Mouse (Mus musculus): ENCODE results near the gene Tbx3. TPM values are rescaled to one million over a fixed set of nuclear protein-coding genes. Genes with fewer than 3 reads are reported as not detected.

Gene Tbx3
- total and polyA plus RNA-seq, 2 experiments from 2014 or later = 1.1 to 4.0 TPM

DNA sequence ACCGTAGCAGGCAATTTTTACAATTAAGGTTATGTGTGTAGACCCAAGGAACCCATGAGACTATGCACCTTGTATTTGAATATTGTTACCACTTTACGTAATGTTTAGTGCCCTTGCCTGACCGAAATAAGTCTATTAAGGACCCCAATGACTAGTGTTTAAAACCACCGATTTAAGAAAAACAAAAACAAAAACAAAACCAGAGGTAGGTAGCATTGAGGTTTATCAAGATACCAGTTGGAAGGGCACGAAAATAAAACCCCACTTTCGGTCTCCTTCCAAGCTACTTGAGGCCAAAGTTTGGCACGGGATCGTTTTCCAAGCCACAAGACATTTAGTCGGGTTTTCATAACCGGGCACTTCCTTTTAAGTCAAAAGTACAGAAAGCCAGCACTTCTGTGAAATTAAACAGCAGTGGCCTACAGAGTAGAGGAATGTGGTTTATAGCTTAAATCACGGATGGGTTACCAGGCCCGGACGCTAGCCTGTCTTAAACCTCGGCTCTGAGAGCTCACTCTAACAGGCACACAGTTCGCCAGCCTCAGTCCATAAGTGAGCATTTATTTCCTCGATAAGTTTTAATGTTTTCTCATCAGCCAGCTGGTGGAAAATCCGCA, 2.6 kb downstream of the Tbx3 start:
- H3K36me3 ChIP-seq (ENCODE audit: insufficient read depth, low read length) = no peaks in the 10 kb centered on the region
- no peaks in the 10 kb centered on the region for H3K9me3 ChIP-seq (ENCODE audit: low read length)
- no peak for DNase-seq (ENCODE audit: low spot score)
- no peak overlapping the region for H3K27ac ChIP-seq (ENCODE audit: low read depth, low read length)
- H3K4me1 ChIP-seq (ENCODE audit: insufficient read depth, low read length) = 0 out of 2 replicates have a peak, but pooled peaks cover 4% of the 10 kb centered on the region
- 4% methylated on average over 17 of the region's 17 CpGs for WGBS
- peak overlapping the region; percentile 24 for H3K4me3 ChIP-seq (ENCODE audit: low read depth, low read length)
- no peak overlapping the region for H3K9ac ChIP-seq (replicated peaks; ENCODE audit: low read length, poor library complexity, severe bottlenecking)
- no peak overlapping the region for H3K4me2 ChIP-seq (ENCODE audit: low read depth, low read length, poor library complexity, severe bottlenecking)
- no peak for TF ChIP-seq CTCF (IDR thresholded peaks at IDR 0.05)
- peaks cover 81% of the 10 kb centered on the region for H3K27me3 ChIP-seq (ENCODE audit: insufficient read depth, low read length)
- no peak for ATAC-seq (ENCODE audit: low FRiP score)

DNA sequence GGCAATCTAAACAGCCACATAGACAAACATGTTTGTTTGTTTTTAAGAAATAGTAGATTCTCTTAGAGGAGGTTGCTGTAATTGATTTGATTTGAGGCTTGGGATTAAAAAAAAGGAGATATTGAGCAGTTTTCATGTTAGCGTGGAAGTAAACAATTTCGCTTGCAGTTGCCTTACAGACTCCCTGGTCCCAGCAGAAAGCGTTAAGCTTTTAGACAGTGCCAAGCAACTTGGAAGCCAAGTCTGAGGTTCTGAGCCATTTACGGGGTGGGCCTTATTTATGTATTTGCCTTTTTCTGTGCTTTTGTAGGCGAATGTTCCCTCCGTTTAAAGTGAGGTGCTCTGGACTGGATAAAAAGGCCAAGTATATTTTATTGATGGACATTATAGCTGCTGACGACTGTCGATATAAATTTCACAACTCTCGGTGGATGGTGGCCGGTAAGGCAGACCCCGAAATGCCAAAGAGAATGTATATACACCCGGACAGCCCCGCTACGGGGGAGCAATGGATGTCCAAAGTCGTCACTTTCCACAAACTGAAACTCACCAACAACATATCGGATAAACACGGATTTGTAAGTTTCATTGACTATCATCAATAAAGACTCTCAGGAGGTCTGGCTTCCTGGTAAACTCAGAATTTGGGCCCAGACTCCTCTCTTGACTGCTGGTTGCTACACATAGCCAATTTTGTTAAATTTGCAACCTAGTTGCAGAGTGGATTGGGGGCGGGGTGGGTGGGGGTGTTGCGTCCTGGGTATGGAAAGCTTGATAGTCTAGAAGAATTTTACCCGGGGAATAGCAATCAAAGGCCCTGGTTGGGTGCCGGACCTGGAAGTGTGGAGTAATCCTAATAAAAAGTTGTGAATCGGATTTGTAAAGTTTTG, 3.5 kb downstream of the Tbx3 start:
- Histone ChIP-seq H3K27ac (ENCODE audit: low read depth, low read length) (no peak overlapping the region), H3K4me1 (ENCODE audit: insufficient read depth, low read length) (0 out of 2 replicates have a peak, but pooled peaks cover 4% of the 10 kb centered on the region), H3K4me2 (ENCODE audit: low read depth, low read length, poor library complexity, severe bottlenecking) (no peak overlapping the region), H3K9me3 (ENCODE audit: low read length) (no peaks in the 10 kb centered on the region), H3K4me3 (ENCODE audit: low read depth, low read length) (no peak overlapping the region), H3K27me3 (ENCODE audit: insufficient read depth, low read length) (peaks cover 81% of the 10 kb centered on the region), H3K36me3 (ENCODE audit: insufficient read depth, low read length) (no peaks in the 10 kb centered on the region), H3K9ac (replicated peaks; ENCODE audit: low read length, poor library complexity, severe bottlenecking) (no peak overlapping the region)
- ATAC-seq (ENCODE audit: low FRiP score) = no peak
- no peak for DNase-seq (ENCODE audit: low spot score)
- 5% methylated on average over 22 of the region's 22 CpGs for WGBS
- no peak for TF ChIP-seq CTCF (IDR thresholded peaks at IDR 0.05)

- 6% methylated on average over 12 of the region's 12 CpGs for WGBS
- Histone ChIP-seq H3K27me3 (ENCODE audit: insufficient read depth, low read length) (peaks cover 78% of the 10 kb centered on the region), H3K4me1 (ENCODE audit: insufficient read depth, low read length) (0 out of 2 replicates have a peak, but pooled peaks cover 4% of the 10 kb centered on the region), H3K9me3 (ENCODE audit: low read length) (no peaks in the 10 kb centered on the region), H3K9ac (replicated peaks; ENCODE audit: low read length, poor library complexity, severe bottlenecking) (no peak overlapping the region), H3K4me2 (ENCODE audit: low read depth, low read length, poor library complexity, severe bottlenecking) (no peak overlapping the region), H3K36me3 (ENCODE audit: insufficient read depth, low read length) (no peaks in the 10 kb centered on the region), H3K27ac (ENCODE audit: low read depth, low read length) (no peak overlapping the region), H3K4me3 (ENCODE audit: low read depth, low read length) (no peak overlapping the region; the same call in 1 of the 2 replicates)
- ATAC-seq (ENCODE audit: low FRiP score) = no peak
- no peak for TF ChIP-seq CTCF (IDR thresholded peaks at IDR 0.05)
- DNase-seq (ENCODE audit: low spot score) = no peak
Observed at GRCm38 (mm10) chr5:119674606-119675330, 4.3 kb downstream of the Tbx3 start.

GRCm38 (mm10) chr5:119676245-119676644, 5.8 kb downstream of the Tbx3 start:
- DNase-seq (ENCODE audit: low spot score) (no peak), ATAC-seq (ENCODE audit: low FRiP score) (no peak)
- Histone ChIP-seq H3K4me2 (ENCODE audit: low read depth, low read length, poor library complexity, severe bottlenecking) (no peak overlapping the region), H3K9me3 (ENCODE audit: low read length) (no peaks in the 10 kb centered on the region), H3K27ac (ENCODE audit: low read depth, low read length) (no peak overlapping the region), H3K4me1 (ENCODE audit: insufficient read depth, low read length) (no peaks in the 10 kb centered on the region), H3K36me3 (ENCODE audit: insufficient read depth, low read length) (no peaks in the 10 kb centered on the region), H3K27me3 (ENCODE audit: insufficient read depth, low read length) (peaks cover 85% of the 10 kb centered on the region), H3K4me3 (ENCODE audit: low read depth, low read length) (no peak overlapping the region), H3K9ac (replicated peaks; ENCODE audit: low read length, poor library complexity, severe bottlenecking) (no peak overlapping the region)
- 7% methylated on average over 2 of the region's 2 CpGs for WGBS
- no peak for TF ChIP-seq CTCF (IDR thresholded peaks at IDR 0.05)

DNA sequence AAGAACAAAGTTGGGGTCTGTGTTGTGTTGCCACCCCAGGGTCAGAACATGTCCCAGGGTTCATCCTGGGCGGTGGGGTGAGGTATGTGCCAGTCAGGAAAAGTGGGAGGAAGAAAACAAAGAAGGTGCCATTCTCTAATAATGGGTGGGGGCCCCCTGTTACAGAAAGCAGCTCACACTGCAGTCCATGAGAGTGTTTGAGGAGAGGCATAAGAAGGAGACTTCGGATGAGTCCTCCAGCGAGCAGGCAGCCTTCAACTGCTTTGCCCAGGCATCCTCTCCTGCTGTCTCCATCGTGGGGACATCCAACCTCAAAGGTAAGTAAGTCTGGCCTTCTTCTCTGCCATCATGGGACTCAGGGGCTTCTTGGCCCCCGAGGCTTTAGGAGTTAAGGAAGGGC, 8.0 kb downstream of the Tbx3 start:
- Histone ChIP-seq H3K4me3 (ENCODE audit: low read depth, low read length) (no peak overlapping the region), H3K9ac (replicated peaks; ENCODE audit: low read length, poor library complexity, severe bottlenecking) (no peak overlapping the region), H3K4me1 (ENCODE audit: insufficient read depth, low read length) (no peaks in the 10 kb centered on the region), H3K9me3 (ENCODE audit: low read length) (no peaks in the 10 kb centered on the region), H3K4me2 (ENCODE audit: low read depth, low read length, poor library complexity, severe bottlenecking) (no peak overlapping the region), H3K27me3 (ENCODE audit: insufficient read depth, low read length) (peaks cover 88% of the 10 kb centered on the region), H3K27ac (ENCODE audit: low read depth, low read length) (no peak overlapping the region), H3K36me3 (ENCODE audit: insufficient read depth, low read length) (no peaks in the 10 kb centered on the region)
- ATAC-seq (ENCODE audit: low FRiP score) (no peak), DNase-seq (ENCODE audit: low spot score) (no peak)
- 15% methylated on average over 5 of the region's 5 CpGs for WGBS
- no peak for TF ChIP-seq CTCF (IDR thresholded peaks at IDR 0.05)

Measured in midbrain, postnatal 0 days (tissue).